Mouse (Mus musculus) stomach, embryonic 14.5 days (tissue): ENCODE results near the gene Adgrl3. TPM values are rescaled to one million over a fixed set of nuclear protein-coding genes. Genes with fewer than 3 reads are reported as not detected.

Source experiments
- ATAC-seq: fragments of 200-750 bp; cut with Nextera tagmentation; 2 replicates; pipeline ENCODE4 v1.8.0; 2017; ENCODE audit warnings: low read depth, moderate TSS enrichment; ENCODE audit not compliant: insufficient number of reproducible peaks, insufficient read depth, low FRiP score
- H3K27ac ChIP-seq: fragments of 300-500 bp; sonication (generic); 2 replicates; pipeline ENCODE4 v1.5.1; 2014; ENCODE audit warnings: mild to moderate bottlenecking, low read length, moderate library complexity, mixed read lengths
- H3K27me3 ChIP-seq: fragments of 300-500 bp; sonication (generic); 2 replicates; pipeline ENCODE4 v1.6.1; 2014; ENCODE audit warnings: low read length, control low read depth, mixed read lengths; ENCODE audit not compliant: control insufficient read depth, insufficient read depth
- H3K36me3 ChIP-seq: fragments of 300-500 bp; sonication (generic); 2 replicates; pipeline ENCODE4 v1.6.1; 2014; ENCODE audit warnings: mild to moderate bottlenecking, control low read depth, low read length, moderate library complexity, mixed read lengths; ENCODE audit not compliant: control insufficient read depth, insufficient read depth
- H3K4me1 ChIP-seq: fragments of 300-500 bp; sonication (generic); 2 replicates; pipeline ENCODE4 v1.6.1; 2014; ENCODE audit warnings: low read length, control low read depth, mixed read lengths; ENCODE audit not compliant: control insufficient read depth, insufficient read depth
- H3K4me2 ChIP-seq: fragments of 300-500 bp; sonication (generic); replicated peaks from 2 replicates; pipeline ENCODE4 v1.6.1; 2014; ENCODE audit warnings: low read depth, low read length, control low read depth
- H3K4me3 ChIP-seq: fragments of 300-500 bp; sonication (generic); 2 replicates; pipeline ENCODE4 v1.5.1; 2014; ENCODE audit warnings: low read depth, low read length, control low read depth
- H3K9ac ChIP-seq: fragments of 300-500 bp; sonication (generic); replicated peaks from 2 replicates; pipeline ENCODE4 v1.6.1; 2014; ENCODE audit warnings: low read depth, mild to moderate bottlenecking, control low read depth, low read length, moderate library complexity, mixed read lengths
- H3K9me3 ChIP-seq: fragments of 300-500 bp; sonication (generic); 2 replicates; pipeline ENCODE4 v1.6.1; 2016; ENCODE audit warnings: low read depth, low read length, control low read depth; ENCODE audit not compliant: control insufficient read depth
- WGBS: fragments of 180-500 bp; shearing (Covaris S2); extraction: QIAGEN DNeasy Blood & Tissue Kit; methylation state at CpG from one replicate; pipeline ENCODE4 v1.1.7; 2014; 5-methylcytosine and 5-hydroxymethylcytosine counted together
- polyA plus RNA-seq: library from polyadenylated mRNA; unstranded; fragments of >200 nt; fragmentation: Nextera tagmentation; extraction: Ambion mirVana; gene quantifications from 2 replicates; pipeline ENCODE4 v1.2.1, GENCODE M21; 2014

Gene Adgrl3
- polyA plus RNA-seq, 1 experiment from 2014 or later = 38.4 TPM

DNA sequence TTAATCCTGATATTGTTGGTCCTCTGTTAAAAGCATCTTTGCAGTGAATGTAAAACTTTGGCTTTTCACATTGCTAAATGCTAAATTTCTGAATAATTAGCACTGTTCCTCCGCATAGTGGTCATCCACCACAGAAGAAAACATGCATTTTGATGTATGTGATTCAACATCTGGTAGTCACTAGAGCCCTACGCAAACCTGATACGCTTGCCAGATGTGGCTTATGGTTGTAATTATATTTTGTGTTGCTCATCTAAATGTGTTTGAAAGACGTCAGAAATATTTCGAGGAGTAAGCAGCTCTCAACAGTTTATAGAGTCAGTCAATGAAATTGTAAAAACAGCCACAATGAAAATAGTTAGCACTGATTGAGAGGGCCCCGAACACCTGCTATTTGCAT is 204.5 kb downstream of the Adgrl3 start:
- no peak overlapping the region for H3K9ac ChIP-seq
- ATAC-seq = no peak
- no peak overlapping the region for H3K4me2 ChIP-seq
- no peaks in the 10 kb centered on the region for H3K9me3 ChIP-seq
- no peak overlapping the region for H3K4me3 ChIP-seq
- no peak overlapping the region for H3K27ac ChIP-seq
- WGBS = 79% methylated on average over 6 of the region's 6 CpGs
- H3K4me1 ChIP-seq = no peaks in the 10 kb centered on the region
- H3K27me3 ChIP-seq = no peaks in the 10 kb centered on the region
- H3K36me3 ChIP-seq = no peaks in the 10 kb centered on the region

DNA sequence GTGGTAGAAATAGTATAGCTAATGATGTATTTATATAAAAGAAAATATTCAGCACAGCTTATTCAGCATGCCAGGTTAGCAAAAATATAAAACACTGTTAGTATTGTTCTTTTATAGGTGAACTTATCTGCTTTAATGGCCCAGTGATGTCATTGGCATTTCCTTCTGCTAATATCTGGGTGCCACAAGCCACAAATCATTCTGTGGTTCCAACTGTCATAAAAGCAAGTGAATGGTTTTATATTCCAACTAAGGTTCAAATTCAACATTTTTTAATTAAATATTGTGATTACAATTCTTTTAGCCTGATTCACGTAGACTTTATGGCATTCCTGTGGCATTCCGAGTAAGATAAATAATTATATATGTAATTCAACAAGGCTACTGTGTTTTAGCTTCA is 205.5 kb downstream of the Adgrl3 start:
- H3K4me3 ChIP-seq = no peak overlapping the region
- H3K4me1 ChIP-seq = no peaks in the 10 kb centered on the region
- no peak overlapping the region for H3K9ac ChIP-seq
- H3K4me2 ChIP-seq = no peak overlapping the region
- H3K36me3 ChIP-seq = no peaks in the 10 kb centered on the region
- no peaks in the 10 kb centered on the region for H3K27me3 ChIP-seq
- WGBS = 88% methylated on average over 2 of the region's 2 CpGs
- no peaks in the 10 kb centered on the region for H3K9me3 ChIP-seq
- no peak for ATAC-seq
- no peak overlapping the region for H3K27ac ChIP-seq

- no peak overlapping the region for H3K4me2 ChIP-seq
- H3K36me3 ChIP-seq = no peaks in the 10 kb centered on the region
- H3K27me3 ChIP-seq = no peaks in the 10 kb centered on the region
- H3K4me3 ChIP-seq = no peak overlapping the region
- no peak for ATAC-seq
- H3K4me1 ChIP-seq = no peaks in the 10 kb centered on the region
- no peak overlapping the region for H3K27ac ChIP-seq
- no peak overlapping the region for H3K9ac ChIP-seq
- H3K9me3 ChIP-seq = no peaks in the 10 kb centered on the region
Observed at GRCm38 (mm10) chr5:81227256-81227655, 207.3 kb downstream of the Adgrl3 start.

DNA sequence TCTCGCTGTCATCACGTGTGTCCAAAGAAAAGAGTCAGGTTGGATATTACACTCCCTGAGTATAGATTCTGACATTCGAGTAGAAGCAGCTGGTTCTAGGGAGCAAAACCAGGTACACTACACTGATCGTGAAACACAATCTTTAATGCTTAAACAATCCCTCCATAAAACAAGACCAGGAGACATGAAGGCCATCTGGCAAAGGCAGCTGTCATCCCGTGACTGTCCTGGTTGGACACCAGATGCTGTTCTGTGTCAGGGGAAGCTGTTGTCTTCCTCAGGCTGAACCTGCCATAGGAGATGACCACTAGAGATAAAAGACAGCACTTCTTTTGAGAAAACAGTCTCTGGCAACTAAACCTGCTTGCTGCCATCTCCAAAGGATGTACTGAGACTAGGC is 228.8 kb downstream of the Adgrl3 start:
- H3K36me3 ChIP-seq = no peaks in the 10 kb centered on the region
- WGBS = 59% methylated on average over 5 of the region's 5 CpGs
- no peak for ATAC-seq

GRCm38 (mm10) chr5:81256091-81256490 is 236.2 kb downstream of the Adgrl3 start:
- no peak overlapping the region for H3K4me3 ChIP-seq
- no peaks in the 10 kb centered on the region for H3K9me3 ChIP-seq
- H3K27ac ChIP-seq = no peak overlapping the region
- H3K27me3 ChIP-seq = no peaks in the 10 kb centered on the region
- no peak overlapping the region for H3K4me2 ChIP-seq
- no peak overlapping the region for H3K9ac ChIP-seq
- no peaks in the 10 kb centered on the region for H3K36me3 ChIP-seq
- H3K4me1 ChIP-seq = no peaks in the 10 kb centered on the region
- 85% methylated on average over 3 of the region's 3 CpGs for WGBS
- no peak for ATAC-seq

More for the DNA sequence above, 228.8 kb downstream of the Adgrl3 start:
- Histone ChIP-seq H3K4me2 (no peak overlapping the region), H3K27ac (no peak overlapping the region), H3K4me1 (no peaks in the 10 kb centered on the region), H3K4me3 (no peak overlapping the region), H3K27me3 (no peaks in the 10 kb centered on the region), H3K9ac (no peak overlapping the region), H3K9me3 (no peaks in the 10 kb centered on the region)

GRCm38 (mm10) chr5:81269689-81270088 is 249.8 kb downstream of the Adgrl3 start:
- no peaks in the 10 kb centered on the region for H3K9me3 ChIP-seq
- H3K9ac ChIP-seq = no peak overlapping the region
- H3K36me3 ChIP-seq = no peaks in the 10 kb centered on the region
- H3K4me2 ChIP-seq = no peak overlapping the region
- no peak overlapping the region for H3K4me3 ChIP-seq
- H3K27ac ChIP-seq = no peak overlapping the region
- WGBS = 83% methylated on average over 3 of the region's 3 CpGs
- no peaks in the 10 kb centered on the region for H3K27me3 ChIP-seq
- H3K4me1 ChIP-seq = no peaks in the 10 kb centered on the region
- ATAC-seq = no peak

- Histone ChIP-seq H3K27me3 (no peaks in the 10 kb centered on the region), H3K27ac (no peak overlapping the region), H3K36me3 (no peaks in the 10 kb centered on the region), H3K9me3 (no peaks in the 10 kb centered on the region), H3K4me3 (no peak overlapping the region), H3K4me1 (no peaks in the 10 kb centered on the region), H3K9ac (no peak overlapping the region), H3K4me2 (no peak overlapping the region)
- 48% methylated on average over 6 of the region's 6 CpGs for WGBS
- ATAC-seq = no peak
Observed at GRCm38 (mm10) chr5:81275346-81276047, 255.6 kb downstream of the Adgrl3 start.

- Histone ChIP-seq H3K27me3 (no peaks in the 10 kb centered on the region), H3K36me3 (no peaks in the 10 kb centered on the region), H3K9ac (no peak overlapping the region), H3K4me1 (no peaks in the 10 kb centered on the region), H3K27ac (no peak overlapping the region), H3K9me3 (no peaks in the 10 kb centered on the region), H3K4me3 (no peak overlapping the region), H3K4me2 (no peak overlapping the region)
- WGBS = 51% methylated on average over 2 of the region's 2 CpGs
- ATAC-seq = no peak
Observed at GRCm38 (mm10) chr5:81279246-81279645, 259.3 kb downstream of the Adgrl3 start.

DNA sequence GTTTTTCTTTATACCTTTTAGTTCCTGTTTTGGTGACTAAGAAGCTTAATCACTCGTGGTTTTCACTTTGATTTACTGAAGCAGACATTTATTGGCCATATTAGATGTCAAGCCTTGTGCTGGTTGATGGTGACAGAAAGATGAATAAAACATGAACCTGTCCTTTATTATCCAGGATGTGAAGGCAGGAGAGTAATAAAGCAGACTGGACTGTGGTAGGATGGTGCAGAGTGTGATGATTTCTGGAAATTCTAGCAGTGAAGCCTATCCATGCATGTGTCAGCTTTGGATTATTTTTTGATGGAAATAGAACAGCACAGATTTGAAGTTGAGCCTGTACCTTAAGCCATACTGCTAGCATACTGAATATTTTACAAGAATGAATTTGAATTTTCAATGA is 265.7 kb downstream of the Adgrl3 start:
- Histone ChIP-seq H3K36me3 (no peaks in the 10 kb centered on the region), H3K9me3 (no peaks in the 10 kb centered on the region), H3K9ac (no peak overlapping the region), H3K27ac (no peak overlapping the region), H3K27me3 (no peaks in the 10 kb centered on the region), H3K4me1 (no peaks in the 10 kb centered on the region), H3K4me2 (no peak overlapping the region), H3K4me3 (no peak overlapping the region)
- ATAC-seq = no peak
- WGBS = 67% methylated on average over 1 of the region's 1 CpGs
